Mouse (Mus musculus): Measurements from ENCODE around the gene Vcpkmt. TPM values are rescaled to one million over a fixed set of nuclear protein-coding genes. Genes with fewer than 3 reads are reported as not detected.

Vcpkmt gene
- polyA plus RNA-seq, 1 experiment from 2014 or later, result 9.1 TPM

- Histone ChIP-seq H3K4me1 (ENCODE audit: insufficient read depth) (peaks cover 10% of the 10 kb centered on the region), H3K4me2 (ENCODE audit: low read depth, low read length) (peak overlapping the region; percentile 98), H3K9me3 (ENCODE audit: low read length) (no peaks in the 10 kb centered on the region), H3K4me3 (ENCODE audit: low read depth, low read length) (peak overlapping the region; percentile 89), H3K9ac (replicated peaks) (peak overlapping the region; percentile 81), H3K27me3 (ENCODE audit: insufficient read depth, low read length) (no peaks in the 10 kb centered on the region), H3K27ac (ENCODE audit: low read depth) (peak overlapping the region; percentile 53; the same call in 1 of the 2 replicates), H3K36me3 (replicated peaks; ENCODE audit: insufficient read depth, low read length) (peaks cover 36% of the 10 kb centered on the region)
- DNase-seq (no peak), ATAC-seq (no peak)
- TF ChIP-seq EP300 (IDR thresholded peaks at IDR 0.05; ENCODE audit: low read depth), result no peak
- 17% methylated on average over 9 of the region's 9 CpGs for WGBS (ENCODE audit: insufficient replicate concordance)
Observed at GRCm38 (mm10) chr12:69582216-69582612, 614 bp downstream of the Vcpkmt start.

GRCm38 (mm10) chr12:69579623-69580022 is 3.2 kb downstream of the Vcpkmt start:
- Histone ChIP-seq H3K27ac (ENCODE audit: low read depth) (no peak overlapping the region), H3K27me3 (ENCODE audit: insufficient read depth, low read length) (no peaks in the 10 kb centered on the region), H3K36me3 (replicated peaks; ENCODE audit: insufficient read depth, low read length) (peaks cover 24% of the 10 kb centered on the region), H3K9me3 (ENCODE audit: low read length) (no peaks in the 10 kb centered on the region), H3K4me2 (ENCODE audit: low read depth, low read length) (no peak overlapping the region), H3K4me1 (ENCODE audit: insufficient read depth) (peaks cover 10% of the 10 kb centered on the region), H3K9ac (replicated peaks) (no peak overlapping the region), H3K4me3 (ENCODE audit: low read depth, low read length) (no peak overlapping the region)
- WGBS (ENCODE audit: insufficient replicate concordance), result 66% methylated on average over 5 of the region's 5 CpGs
- ATAC-seq, result no peak
- TF ChIP-seq EP300 (IDR thresholded peaks at IDR 0.05; ENCODE audit: low read depth), result no peak
- no peak for TF ChIP-seq CTCF (IDR thresholded peaks at IDR 0.05; ENCODE audit: low read depth)
- no peak for DNase-seq

- TF ChIP-seq CTCF (IDR thresholded peaks at IDR 0.05; ENCODE audit: low read depth), result no peak
- no peak for TF ChIP-seq EP300 (IDR thresholded peaks at IDR 0.05; ENCODE audit: low read depth)
Observed at GRCm38 (mm10) chr12:69576120-69576627, 6.7 kb downstream of the Vcpkmt start.

GRCm38 (mm10) chr12:69573916-69574881 is 8.6 kb downstream of the Vcpkmt start:
- H3K4me2 ChIP-seq (ENCODE audit: low read depth, low read length), result peak overlapping the region; percentile 67
- H3K9ac ChIP-seq (replicated peaks), result peak overlapping the region; percentile 42; the same call in 1 of the 2 replicates
- H3K4me1 ChIP-seq (ENCODE audit: insufficient read depth), result peaks cover 5% of the 10 kb centered on the region
- H3K27ac ChIP-seq (ENCODE audit: low read depth), result peak overlapping the region; percentile 65
- ATAC-seq (peak; percentile 66), DNase-seq (peak; percentile 75)
- H3K27me3 ChIP-seq (ENCODE audit: insufficient read depth, low read length), result no peaks in the 10 kb centered on the region
- TF ChIP-seq CTCF (IDR thresholded peaks at IDR 0.05; ENCODE audit: low read depth) (peak; percentile 85), EP300 (IDR thresholded peaks at IDR 0.05; ENCODE audit: low read depth) (no peak)
- H3K4me3 ChIP-seq (ENCODE audit: low read depth, low read length), result peak overlapping the region; percentile 47
- 25% methylated on average over 17 of the region's 17 CpGs for WGBS (ENCODE audit: insufficient replicate concordance)
- H3K9me3 ChIP-seq (ENCODE audit: low read length), result no peaks in the 10 kb centered on the region
- H3K36me3 ChIP-seq (replicated peaks; ENCODE audit: insufficient read depth, low read length), result peaks cover 15% of the 10 kb centered on the region

More at GRCm38 (mm10) chr12:69576120-69576627, 6.7 kb downstream of the Vcpkmt start:
- Histone ChIP-seq H3K36me3 (replicated peaks; ENCODE audit: insufficient read depth, low read length) (peaks cover 20% of the 10 kb centered on the region), H3K9ac (replicated peaks) (no peak overlapping the region), H3K27me3 (ENCODE audit: insufficient read depth, low read length) (no peaks in the 10 kb centered on the region), H3K4me3 (ENCODE audit: low read depth, low read length) (no peak overlapping the region), H3K27ac (ENCODE audit: low read depth) (no peak overlapping the region), H3K4me2 (ENCODE audit: low read depth, low read length) (no peak overlapping the region), H3K4me1 (ENCODE audit: insufficient read depth) (peaks cover 5% of the 10 kb centered on the region), H3K9me3 (ENCODE audit: low read length) (no peaks in the 10 kb centered on the region)
- ATAC-seq (no peak), DNase-seq (no peak)
- WGBS (ENCODE audit: insufficient replicate concordance), result 75% methylated on average over 9 of the region's 9 CpGs

GRCm38 (mm10) chr12:69573271-69573670 is 9.6 kb downstream of the Vcpkmt start:
- ATAC-seq, result no peak; the same call in 1 of the 2 replicates
- no peak for DNase-seq
- H3K27me3 ChIP-seq (ENCODE audit: insufficient read depth, low read length), result no peaks in the 10 kb centered on the region

GRCm38 (mm10) chr12:69569926-69570325 is 12.9 kb downstream of the Vcpkmt start:
- Histone ChIP-seq H3K4me3 (ENCODE audit: low read depth, low read length) (no peak overlapping the region), H3K27ac (ENCODE audit: low read depth) (no peak overlapping the region), H3K36me3 (replicated peaks; ENCODE audit: insufficient read depth, low read length) (no peaks in the 10 kb centered on the region), H3K9ac (replicated peaks) (no peak overlapping the region), H3K9me3 (ENCODE audit: low read length) (no peaks in the 10 kb centered on the region), H3K27me3 (ENCODE audit: insufficient read depth, low read length) (no peaks in the 10 kb centered on the region), H3K4me1 (ENCODE audit: insufficient read depth) (peaks cover 5% of the 10 kb centered on the region), H3K4me2 (ENCODE audit: low read depth, low read length) (no peak overlapping the region)
- WGBS (ENCODE audit: insufficient replicate concordance), result 88% methylated on average over 3 of the region's 3 CpGs
- TF ChIP-seq CTCF (IDR thresholded peaks at IDR 0.05; ENCODE audit: low read depth) (no peak), EP300 (IDR thresholded peaks at IDR 0.05; ENCODE audit: low read depth) (no peak)
- DNase-seq (no peak), ATAC-seq (no peak)

More at GRCm38 (mm10) chr12:69573271-69573670, 9.6 kb downstream of the Vcpkmt start:
- peaks cover 5% of the 10 kb centered on the region for H3K4me1 ChIP-seq (ENCODE audit: insufficient read depth)
- H3K4me3 ChIP-seq (ENCODE audit: low read depth, low read length), result no peak overlapping the region
- H3K9me3 ChIP-seq (ENCODE audit: low read length), result no peaks in the 10 kb centered on the region
- TF ChIP-seq EP300 (IDR thresholded peaks at IDR 0.05; ENCODE audit: low read depth), result no peak
- TF ChIP-seq CTCF (IDR thresholded peaks at IDR 0.05; ENCODE audit: low read depth), result no peak
- H3K4me2 ChIP-seq (ENCODE audit: low read depth, low read length), result no peak overlapping the region
- 82% methylated on average over 8 of the region's 8 CpGs for WGBS (ENCODE audit: insufficient replicate concordance)
- H3K36me3 ChIP-seq (replicated peaks; ENCODE audit: insufficient read depth, low read length), result peaks cover 11% of the 10 kb centered on the region
- H3K9ac ChIP-seq (replicated peaks), result no peak overlapping the region
- no peak overlapping the region for H3K27ac ChIP-seq (ENCODE audit: low read depth)

Data from liver, postnatal 0 days (tissue).